Mouse (Mus musculus) frontal cortex, adult 2 months (tissue): ENCODE results near the gene Syt15. TPM values are rescaled to one million over a fixed set of nuclear protein-coding genes. Genes with fewer than 3 reads are reported as not detected.

ENCODE experiments used
- polyA plus RNA-seq: library from polyadenylated mRNA; depleted of rRNA; stranded (reverse); fragments of >200 nt; gene quantifications from 2 replicates; pipeline ENCODE4 v1.2.3, GENCODE M21; 2012; rRNA removed

Gene Syt15
- polyA plus RNA-seq, 1 experiment = 1.1 TPM

Other genes with a start within 250 kb of the Syt15 start
- 2.5 and 2.6 TPM in 2 replicates for gene Zfp488, start 240.8 kb upstream of the Syt15 start, polyA plus RNA-seq
- gene Gm30083, start 204.4 kb upstream of the Syt15 start, polyA plus RNA-seq = not detected in 2 replicates
- not detected in 2 replicates for gene Gm5460, start 202.8 kb upstream of the Syt15 start, polyA plus RNA-seq
- not detected in 2 replicates for gene Antxrl, start 166.9 kb upstream of the Syt15 start, polyA plus RNA-seq
- 0.32 and 0.36 TPM in 2 replicates for gene Anxa8, start 133.6 kb upstream of the Syt15 start, polyA plus RNA-seq
- not detected in 2 replicates for gene A630023A22Rik, start 116.8 kb upstream of the Syt15 start, polyA plus RNA-seq
- gene Npy4r, start 67.1 kb upstream of the Syt15 start, polyA plus RNA-seq = not detected in 2 replicates
- gene Gprin2, start 17.9 kb upstream of the Syt15 start, polyA plus RNA-seq = 1.1 and 1.2 TPM in 2 replicates
- gene Shld2, start 90.9 kb downstream of the Syt15 start, polyA plus RNA-seq = 3.8 and 4.7 TPM in 2 replicates
- 174 and 196 TPM in 2 replicates for gene Glud1, start 91.1 kb downstream of the Syt15 start, polyA plus RNA-seq
- not detected in 2 replicates for gene Fam25c, start 135.8 kb downstream of the Syt15 start, polyA plus RNA-seq
- gene Sncg, start 155.2 kb downstream of the Syt15 start, polyA plus RNA-seq = 7.6 and 10.5 TPM in 2 replicates
- gene Mmrn2, start 155.9 kb downstream of the Syt15 start, polyA plus RNA-seq = 2.9 and 3.2 TPM in 2 replicates